Mouse (Mus musculus): Measurements from ENCODE around the gene Rbm19.

DNA sequence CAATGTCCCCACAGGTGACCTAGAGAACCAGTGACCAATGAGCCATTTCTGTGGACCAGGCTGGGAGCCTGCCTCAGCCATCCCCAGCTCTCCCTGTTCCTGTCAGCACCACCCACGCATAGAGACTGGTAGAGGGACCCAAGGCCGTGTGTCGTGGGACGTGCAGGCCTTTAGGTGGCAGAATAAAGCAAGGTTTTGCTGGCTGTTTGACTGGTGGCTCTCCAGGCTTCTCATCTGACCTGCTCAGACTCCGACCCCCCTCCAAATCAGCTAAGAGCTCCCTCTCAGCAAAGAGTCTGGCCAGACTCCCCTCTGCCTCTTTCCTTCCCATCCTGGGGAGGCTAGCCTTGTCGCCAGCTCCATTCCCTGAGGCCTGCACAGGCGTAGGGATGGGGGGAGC, 58.1 kb downstream of the Rbm19 start:
- TF ChIP-seq CTCF (IDR thresholded peaks at IDR 0.05; ENCODE audit: insufficient read depth, low read length), result no peak
- TF ChIP-seq POLR2A (IDR thresholded peaks at IDR 0.05; ENCODE audit: borderline replicate concordance, extremely low read depth, low read depth, low read length), result no peak
